In the genomic region with DNA sequence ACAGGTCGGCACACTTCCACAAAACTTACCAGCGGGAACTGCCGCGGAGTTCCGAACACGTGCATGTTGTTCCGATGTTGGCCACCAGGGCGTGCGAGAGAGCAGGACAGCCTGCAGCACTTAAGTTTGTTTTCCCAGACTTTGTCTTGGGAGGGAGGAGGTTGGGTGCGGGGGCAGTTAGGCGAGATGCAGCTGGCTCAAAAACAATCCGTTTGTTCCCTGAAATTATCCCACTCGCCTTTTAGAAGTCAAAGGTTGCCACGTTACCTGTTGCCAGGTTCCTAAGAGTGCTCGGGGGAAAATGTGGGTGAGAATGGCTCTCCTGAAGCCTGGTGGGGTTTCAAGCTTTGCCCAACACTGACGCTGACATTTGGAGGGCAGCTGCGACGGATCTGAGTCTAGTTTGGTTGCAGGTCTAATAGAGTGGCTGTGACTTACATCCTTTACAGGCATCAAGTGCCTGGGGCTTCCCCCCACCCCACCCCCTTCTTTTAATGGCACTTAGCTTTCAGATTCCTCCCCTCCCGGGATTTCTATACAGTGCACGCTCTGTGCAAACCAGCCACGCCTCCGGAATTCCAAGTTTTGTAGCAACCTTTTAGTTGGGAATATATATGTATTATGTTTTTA, we compare ENCODE assay signal across 8 mouse cellular contexts.
DNase-seq lines count a peak whose midpoint lies in the region; ATAC-seq lines count a peak whose summit lies in the region.

No protein-coding gene starts in this region.

- intact Hi-C loops in left cerebral cortex, postnatal 36 days (cut with DNase I) = no loop called here

- H3K4me3 ChIP-seq in intestine, embryonic 16.5 days (ENCODE audit: low read length) = peak overlapping the region; percentile 54
- peak overlapping the region; percentile 54 for H3K4me3 ChIP-seq in midbrain, embryonic 10.5 days

- peaks cover 21% of the 10 kb centered on the region for H3K4me1 ChIP-seq in intestine, embryonic 16.5 days (ENCODE audit: control insufficient read depth, insufficient read depth, low read length)
- H3K4me1 ChIP-seq in midbrain, embryonic 10.5 days = peaks cover 28% of the 10 kb centered on the region

- no peaks in the 10 kb centered on the region for H3K27me3 ChIP-seq in intestine, embryonic 16.5 days (replicated peaks; ENCODE audit: control insufficient read depth, insufficient read depth, low read length)
- peaks cover 37% of the 10 kb centered on the region for H3K27me3 ChIP-seq in midbrain, embryonic 10.5 days (ENCODE audit: low read depth, poor library complexity, severe bottlenecking)

- under 1% methylated on average over 22 of the region's 22 CpGs for WGBS in intestine, embryonic 16.5 days
- 2% methylated on average over 22 of the region's 22 CpGs for WGBS in midbrain, embryonic 10.5 days

- no peaks in the 10 kb centered on the region for H3K9me3 ChIP-seq in intestine, embryonic 16.5 days (ENCODE audit: control insufficient read depth, low read length)
- H3K9me3 ChIP-seq in midbrain, embryonic 10.5 days (replicated peaks) = no peaks in the 10 kb centered on the region

- peak overlapping the region; percentile 93 for H3K4me2 ChIP-seq in intestine, embryonic 16.5 days (ENCODE audit: low read depth, low read length)

- ATAC-seq in intestine, embryonic 16.5 days = peak; percentile 70

- peak overlapping the region; percentile 80 for H3K27ac ChIP-seq in intestine, embryonic 16.5 days (ENCODE audit: low read length)
- peak overlapping the region; percentile 84 for H3K27ac ChIP-seq in midbrain, embryonic 10.5 days (replicated peaks)

- peak overlapping the region; percentile 70 for H3K9ac ChIP-seq in intestine, embryonic 16.5 days (ENCODE audit: low read depth, low read length)

- DNase-seq in adrenal gland, adult (ENCODE audit: inconsistent age in 2 of 2, low spot score in 1 of 2) = peak; percentile 89 to 97
- peak; percentile 90 for DNase-seq in embryo, embryonic 11 days
- peak; percentile 88 to 90 for DNase-seq in gastrocnemius, postnatal 4 days (ENCODE audit: low spot score in 2 of 2)
- DNase-seq in left cerebral cortex, postnatal 36 days (ENCODE audit: low spot score in 2 of 2) = peak; percentile 81 to 84
- DNase-seq in midbrain, embryonic 10.5 days (ENCODE audit: low spot score) = peak; percentile 89
- DNase-seq in right cerebral cortex, postnatal 36 days (ENCODE audit: low spot score in 2 of 2) = peak; percentile 67 to 73
- peak; percentile 83 to 96 for DNase-seq in urinary bladder, postnatal 4 days (ENCODE audit: low spot score in 2 of 2)

- H3K36me3 ChIP-seq in intestine, embryonic 16.5 days (ENCODE audit: control insufficient read depth, insufficient read depth, low read length) = no peaks in the 10 kb centered on the region
- H3K36me3 ChIP-seq in midbrain, embryonic 10.5 days = no peaks in the 10 kb centered on the region

Comparison
In these comparisons a context has a peak if more than half of its experiments do, and no peak if none do; other contexts are left out.
1. Peak in every context shown above with its lines: DNase-seq, ATAC-seq, H3K4me3 ChIP-seq and H3K27ac ChIP-seq.